Mouse (Mus musculus): ENCODE data around the gene Ust. TPM values are rescaled to one million over a fixed set of nuclear protein-coding genes. Genes with fewer than 3 reads are reported as not detected.
"Not testable (repeated sequence)": the region's sequence is repeated elsewhere in the genome, so short reads cannot be mapped to it uniquely, and the experiment has no call there.

Gene Ust
- polyA plus RNA-seq (2015; fragmentation: Nextera tagmentation; extraction: Ambion mirVana), result 7.6 and 8.4 TPM in 2 replicates

- Histone ChIP-seq H3K9ac (peak within 1 kb of the TSS; percentile 77), H3K4me3 (peak within 1 kb of the TSS; percentile 74), H3K27ac (replicated peaks) (peak within 1 kb of the TSS; percentile 46; the same call in 1 of the 2 replicates), H3K4me2 (peak within 1 kb of the TSS; percentile 91), H3K36me3 (no peaks in the 10 kb centered on the region), H3K9me3 (no peaks in the 10 kb centered on the region), H3K4me1 (replicated peaks) (peaks cover 20% of the 10 kb centered on the region), H3K27me3 (peaks cover 9% of the 10 kb centered on the region; the same call in 1 of the 2 replicates)
- peak; percentile 91 for ATAC-seq (ENCODE audit: low FRiP score, low read depth)
- WGBS, result under 1% methylated on average over 67 of the region's 78 CpGs
These were observed at the start of gene Ust for GRCm38 (mm10) chr10:8518141-8519013. Gene Ust (minus strand): TSS chr10:8518825.

- WGBS, result 79% methylated on average over 4 of the region's 4 CpGs
- H3K27me3 ChIP-seq, result no peaks in the 10 kb centered on the region
- no peaks in the 10 kb centered on the region for H3K4me1 ChIP-seq (replicated peaks)
- H3K4me3 ChIP-seq, result no peak overlapping the region
- no peaks in the 10 kb centered on the region for H3K36me3 ChIP-seq
- ATAC-seq (ENCODE audit: low FRiP score, low read depth), result no peak
- no peak overlapping the region for H3K4me2 ChIP-seq
- H3K9me3 ChIP-seq, result no peaks in the 10 kb centered on the region
- H3K27ac ChIP-seq (replicated peaks), result no peak overlapping the region
- no peak overlapping the region for H3K9ac ChIP-seq
These were observed 42.7 kb upstream of the Ust start for GRCm38 (mm10) chr10:8561366-8561765.

GRCm38 (mm10) chr10:8559566-8559965 is 40.9 kb upstream of the Ust start:
- not testable (repeated sequence) for H3K36me3 ChIP-seq; H3K4me2 ChIP-seq; ATAC-seq (ENCODE audit: low FRiP score, low read depth); H3K9me3 ChIP-seq; H3K27ac ChIP-seq (replicated peaks); H3K4me1 ChIP-seq (replicated peaks); H3K9ac ChIP-seq; H3K4me3 ChIP-seq; H3K27me3 ChIP-seq
- WGBS, result 70% methylated on average over 6 of the region's 6 CpGs

- not testable (repeated sequence) for ATAC-seq (ENCODE audit: low FRiP score, low read depth); H3K4me1 ChIP-seq (replicated peaks); H3K27me3 ChIP-seq
These were observed 33.6 kb upstream of the Ust start for GRCm38 (mm10) chr10:8552239-8552638.

GRCm38 (mm10) chr10:8551601-8552000 is 33.0 kb upstream of the Ust start:
- H3K27ac ChIP-seq (replicated peaks); ATAC-seq (ENCODE audit: low FRiP score, low read depth); H3K4me2 ChIP-seq; H3K27me3 ChIP-seq; H3K9me3 ChIP-seq; H3K9ac ChIP-seq; H3K4me1 ChIP-seq (replicated peaks); H3K36me3 ChIP-seq; H3K4me3 ChIP-seq: not testable (repeated sequence)
- 94% methylated on average over 4 of the region's 4 CpGs for WGBS

More at GRCm38 (mm10) chr10:8552239-8552638, 33.6 kb upstream of the Ust start:
- H3K36me3 ChIP-seq; H3K9ac ChIP-seq; H3K4me2 ChIP-seq; H3K9me3 ChIP-seq; H3K27ac ChIP-seq (replicated peaks); H3K4me3 ChIP-seq: not testable (repeated sequence)

GRCm38 (mm10) chr10:8541514-8541913 is 22.9 kb upstream of the Ust start:
- Histone ChIP-seq H3K27ac (replicated peaks) (no peak overlapping the region), H3K4me1 (replicated peaks) (no peaks in the 10 kb centered on the region), H3K9ac (no peak overlapping the region), H3K9me3 (no peaks in the 10 kb centered on the region), H3K27me3 (no peaks in the 10 kb centered on the region), H3K4me2 (no peak overlapping the region), H3K4me3 (no peak overlapping the region), H3K36me3 (no peaks in the 10 kb centered on the region)
- WGBS, result 16% methylated on average over 1 of the region's 1 CpGs
- ATAC-seq (ENCODE audit: low FRiP score, low read depth), result no peak

GRCm38 (mm10) chr10:8535445-8535844 is 16.8 kb upstream of the Ust start:
- no peaks in the 10 kb centered on the region for H3K4me1 ChIP-seq (replicated peaks)
- no peak overlapping the region for H3K27ac ChIP-seq (replicated peaks)
- WGBS, result 91% methylated on average over 3 of the region's 3 CpGs
- ATAC-seq (ENCODE audit: low FRiP score, low read depth), result no peak
- no peaks in the 10 kb centered on the region for H3K27me3 ChIP-seq
- no peak overlapping the region for H3K9ac ChIP-seq
- H3K4me3 ChIP-seq, result no peak overlapping the region
- no peaks in the 10 kb centered on the region for H3K36me3 ChIP-seq
- H3K9me3 ChIP-seq, result no peaks in the 10 kb centered on the region
- H3K4me2 ChIP-seq, result no peak overlapping the region

- WGBS, result 89% methylated on average over 3 of the region's 3 CpGs
- no peak for ATAC-seq (ENCODE audit: low FRiP score, low read depth)
- no peaks in the 10 kb centered on the region for H3K27me3 ChIP-seq
- no peak overlapping the region for H3K4me2 ChIP-seq
- H3K9me3 ChIP-seq, result no peaks in the 10 kb centered on the region
- no peak overlapping the region for H3K27ac ChIP-seq (replicated peaks)
- no peaks in the 10 kb centered on the region for H3K36me3 ChIP-seq
- H3K4me3 ChIP-seq, result no peak overlapping the region
- H3K9ac ChIP-seq, result no peak overlapping the region
- no peaks in the 10 kb centered on the region for H3K4me1 ChIP-seq (replicated peaks)
These were observed 13.0 kb upstream of the Ust start for GRCm38 (mm10) chr10:8531651-8532050.

GRCm38 (mm10) chr10:8530505-8531051 is 12.0 kb upstream of the Ust start:
- H3K27me3 ChIP-seq, result no peaks in the 10 kb centered on the region
- no peaks in the 10 kb centered on the region for H3K4me1 ChIP-seq (replicated peaks)
- no peak overlapping the region for H3K9ac ChIP-seq
- H3K27ac ChIP-seq (replicated peaks), result no peak overlapping the region
- 84% methylated on average over 4 of the region's 4 CpGs for WGBS
- H3K36me3 ChIP-seq, result no peaks in the 10 kb centered on the region
- no peak for ATAC-seq (ENCODE audit: low FRiP score, low read depth)
- no peak overlapping the region for H3K4me2 ChIP-seq
- H3K4me3 ChIP-seq, result no peak overlapping the region
- H3K9me3 ChIP-seq, result no peaks in the 10 kb centered on the region

GRCm38 (mm10) chr10:8529173-8529572 is 10.5 kb upstream of the Ust start:
- WGBS, result 41% methylated on average over 7 of the region's 7 CpGs
- Histone ChIP-seq H3K4me2 (no peak overlapping the region), H3K27ac (replicated peaks) (no peak overlapping the region), H3K4me3 (no peak overlapping the region), H3K36me3 (no peaks in the 10 kb centered on the region), H3K4me1 (replicated peaks) (no peaks in the 10 kb centered on the region), H3K9me3 (no peaks in the 10 kb centered on the region), H3K27me3 (no peaks in the 10 kb centered on the region), H3K9ac (no peak overlapping the region)
- no peak for ATAC-seq (ENCODE audit: low FRiP score, low read depth)

GRCm38 (mm10) chr10:8525354-8525753 is 6.7 kb upstream of the Ust start:
- H3K36me3 ChIP-seq, result no peaks in the 10 kb centered on the region
- no peak overlapping the region for H3K4me3 ChIP-seq
- H3K27me3 ChIP-seq, result peaks cover 6% of the 10 kb centered on the region; the same call in 1 of the 2 replicates
- H3K27ac ChIP-seq (replicated peaks), result no peak overlapping the region
- no peak overlapping the region for H3K9ac ChIP-seq
- 96% methylated on average over 1 of the region's 1 CpGs for WGBS
- no peak overlapping the region for H3K4me2 ChIP-seq
- no peaks in the 10 kb centered on the region for H3K9me3 ChIP-seq
- no peaks in the 10 kb centered on the region for H3K4me1 ChIP-seq (replicated peaks)
- ATAC-seq (ENCODE audit: low FRiP score, low read depth), result no peak

- no peak overlapping the region for H3K4me3 ChIP-seq
- H3K9me3 ChIP-seq, result no peaks in the 10 kb centered on the region
- H3K9ac ChIP-seq, result no peak overlapping the region
- H3K36me3 ChIP-seq, result no peaks in the 10 kb centered on the region
- WGBS, result 47% methylated on average over 6 of the region's 6 CpGs
- H3K27me3 ChIP-seq, result peaks cover 6% of the 10 kb centered on the region; the same call in 1 of the 2 replicates
- no peak overlapping the region for H3K4me2 ChIP-seq
- H3K27ac ChIP-seq (replicated peaks), result no peak overlapping the region
- H3K4me1 ChIP-seq (replicated peaks), result peaks cover 20% of the 10 kb centered on the region
- no peak for ATAC-seq (ENCODE audit: low FRiP score, low read depth)
These were observed 2.9 kb upstream of the Ust start for GRCm38 (mm10) chr10:8521536-8521935.
